Mouse (Mus musculus) kidney, adult 2 months (tissue): ENCODE measurements around the gene Enpp3.

Experiments used
- CTCF ChIP-seq: fragments of 200-500 bp; conservative IDR thresholded peaks from 2 replicates; pipeline ENCODE4 v1.5.1; 2011; ENCODE audit warnings: low read depth, mild to moderate bottlenecking, control low read depth, low read length, moderate library complexity, mixed read lengths; ENCODE audit not compliant: insufficient read depth, insufficient read length
- POLR2A ChIP-seq: fragments of 200-500 bp; IDR thresholded peaks from one replicate; pipeline ENCODE4 v1.6.1; 2011; ENCODE audit warnings: low read depth, low read length, control low read depth

GRCm38 (mm10) chr10:24869760-24870290, 27.2 kb upstream of the Enpp3 start, which contains the start of gene Med23:
- TF ChIP-seq CTCF (peak; percentile 91), POLR2A (no peak)
